Mouse (Mus musculus): ENCODE data around the gene Hist2h2aa1.

GRCm38 (mm10) chr3:96231758-96232120 is 13.6 kb upstream of the Hist2h2aa1 start:
- TF ChIP-seq CTCF (IDR thresholded peaks at IDR 0.05; ENCODE audit: insufficient read depth, low read depth, low read length), result no peak
- no peak for TF ChIP-seq POLR2A (IDR thresholded peaks at IDR 0.05; ENCODE audit: insufficient read depth, low read depth, low read length)
